8 mouse cellular contexts compared by ENCODE assay signal in the genomic region with DNA sequence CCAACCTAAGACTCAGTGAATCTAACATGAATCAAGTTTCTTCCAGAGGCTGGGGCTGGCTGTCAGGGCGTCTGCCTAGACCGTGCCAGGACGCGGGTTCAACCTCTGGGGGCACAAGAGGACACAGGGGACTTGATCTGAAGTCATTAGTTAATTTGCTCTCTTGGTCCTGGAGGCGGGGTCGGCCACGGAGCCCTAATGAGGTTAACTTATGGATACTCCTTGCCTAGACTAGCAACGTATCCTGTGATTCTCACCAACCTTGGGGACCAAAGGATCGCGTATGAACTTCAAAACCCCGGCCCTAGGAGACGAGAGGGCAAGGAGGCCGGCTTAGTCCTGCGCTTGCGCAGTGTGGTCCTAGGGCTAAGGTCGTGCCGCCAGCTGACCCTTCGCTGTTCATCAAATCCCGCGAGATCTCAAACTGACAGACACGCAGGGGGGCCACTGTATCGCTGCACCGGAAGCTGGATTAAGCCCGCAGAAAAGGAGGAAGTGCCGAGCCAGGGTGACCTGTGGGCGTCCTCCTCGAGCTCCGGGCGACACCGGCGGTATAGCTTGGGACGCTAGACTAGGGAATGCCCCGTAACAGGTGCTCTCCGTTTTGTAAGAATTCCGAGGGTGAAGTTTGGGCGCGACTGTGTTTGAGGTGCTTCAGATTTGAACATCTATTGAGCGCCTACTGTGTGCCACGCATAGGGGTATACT. TPM values are rescaled to one million over a fixed set of nuclear protein-coding genes. Genes with fewer than 3 reads are reported as not detected.
DNase-seq lines count a peak whose midpoint lies in the region; ATAC-seq and TF ChIP-seq lines count a peak whose summit lies in the region.

TSS of gene Ptgr2 (plus strand) at position 348 of the 708 bp plus-strand sequence.

- H3K4me1 ChIP-seq in bone marrow, adult 2 months (ENCODE audit: control insufficient read depth, insufficient read depth, low read length) = no peaks in the 10 kb centered on the region; the same call in 1 of the 2 replicates
- H3K4me1 ChIP-seq in embryonic facial prominence, embryonic 15.5 days = no peaks in the 10 kb centered on the region
- H3K4me1 ChIP-seq in limb, embryonic 14.5 days (ENCODE audit: control insufficient read depth, insufficient read depth, low read length) = peaks cover 9% of the 10 kb centered on the region
- H3K4me1 ChIP-seq in midbrain, postnatal 0 days (ENCODE audit: insufficient read depth, low read length) = 0 out of 2 replicates have a peak, but pooled peaks cover 5% of the 10 kb centered on the region

- no peaks in the 10 kb centered on the region for H3K36me3 ChIP-seq in embryonic facial prominence, embryonic 15.5 days
- H3K36me3 ChIP-seq in limb, embryonic 14.5 days (ENCODE audit: control insufficient read depth, insufficient read depth, low read length) = no peaks in the 10 kb centered on the region
- no peaks in the 10 kb centered on the region for H3K36me3 ChIP-seq in midbrain, postnatal 0 days (ENCODE audit: insufficient read depth, low read length)

- H3K9ac ChIP-seq in embryonic facial prominence, embryonic 15.5 days = peak within 1 kb of the TSS; percentile 35
- peak within 1 kb of the TSS; percentile 58 for H3K9ac ChIP-seq in limb, embryonic 14.5 days (ENCODE audit: low read depth, low read length, severe bottlenecking)
- H3K9ac ChIP-seq in midbrain, postnatal 0 days (replicated peaks; ENCODE audit: low read length, poor library complexity, severe bottlenecking) = peak within 1 kb of the TSS; percentile 65

- ATAC-seq in embryonic facial prominence, embryonic 15.5 days (ENCODE audit: insufficient number of reproducible peaks, low FRiP score, low TSS enrichment, low read depth) = peak; percentile 91
- ATAC-seq in limb, embryonic 14.5 days (ENCODE audit: low FRiP score, low read depth) = peak; percentile 89
- peak; percentile 95 for ATAC-seq in midbrain, postnatal 0 days (ENCODE audit: low FRiP score)

- no peaks in the 10 kb centered on the region for H3K27me3 ChIP-seq in embryonic facial prominence, embryonic 15.5 days
- H3K27me3 ChIP-seq in limb, embryonic 14.5 days (ENCODE audit: control insufficient read depth, insufficient read depth, low read length) = no peaks in the 10 kb centered on the region
- H3K27me3 ChIP-seq in midbrain, postnatal 0 days (ENCODE audit: insufficient read depth, low read length) = no peaks in the 10 kb centered on the region

- H3K27ac ChIP-seq in bone marrow, adult 2 months (ENCODE audit: control insufficient read depth, insufficient read depth, low read depth, low read length, poor library complexity) = peak within 1 kb of the TSS; percentile 79
- peak within 1 kb of the TSS; percentile 49 for H3K27ac ChIP-seq in embryonic facial prominence, embryonic 15.5 days (replicated peaks)
- H3K27ac ChIP-seq in limb, embryonic 14.5 days (replicated peaks; ENCODE audit: low read depth, low read length) = no peak within 1 kb of the TSS
- peak within 1 kb of the TSS; percentile 55; the same call in 1 of the 2 replicates for H3K27ac ChIP-seq in midbrain, postnatal 0 days (ENCODE audit: low read depth, low read length)

- under 1% methylated on average over 39 of the region's 39 CpGs for WGBS in bone marrow, adult 2 months
- under 1% methylated on average over 39 of the region's 39 CpGs for WGBS in embryonic facial prominence, embryonic 15.5 days
- 1% methylated on average over 39 of the region's 39 CpGs for WGBS in limb, embryonic 14.5 days
- WGBS in midbrain, postnatal 0 days = under 1% methylated on average over 39 of the region's 39 CpGs

- DNase-seq in 416B (ENCODE audit: low read depth) = peak; percentile 100
- DNase-seq in heart, adult 8-10 months (ENCODE audit: low spot score) = peak; percentile 95
- peak; percentile 98 for DNase-seq in kidney, adult 9 months
- peak; percentile 89 for DNase-seq in limb, embryonic 14.5 days (ENCODE audit: low spot score)
- peak; percentile 96 for DNase-seq in midbrain, postnatal 0 days (ENCODE audit: low spot score)
- DNase-seq in spleen, postnatal 14 days (ENCODE audit: low spot score in 2 of 2) = peak; percentile 82 to 88

- no peak for TF ChIP-seq CTCF in bone marrow, adult 2 months (IDR thresholded peaks at IDR 0.05; ENCODE audit: control insufficient read depth, insufficient read depth, low read length)
- peak; percentile 30 for TF ChIP-seq CTCF in midbrain, postnatal 0 days (IDR thresholded peaks at IDR 0.05)

- no peaks in the 10 kb centered on the region for H3K9me3 ChIP-seq in embryonic facial prominence, embryonic 15.5 days (replicated peaks)
- H3K9me3 ChIP-seq in limb, embryonic 14.5 days (ENCODE audit: control insufficient read depth, low read length) = no peaks in the 10 kb centered on the region
- H3K9me3 ChIP-seq in midbrain, postnatal 0 days (ENCODE audit: low read length) = no peaks in the 10 kb centered on the region

- peak; percentile 97 for TF ChIP-seq POLR2A in bone marrow, adult 2 months (IDR thresholded peaks at IDR 0.05; ENCODE audit: borderline replicate concordance, control insufficient read depth, low read depth, low read length)
- no peak for TF ChIP-seq POLR2A in limb, embryonic 14.5 days (IDR thresholded peaks at IDR 0.05; ENCODE audit: borderline replicate concordance, extremely low read depth, insufficient read depth, insufficient read length)

- peak within 1 kb of the TSS; percentile 67 for H3K4me2 ChIP-seq in embryonic facial prominence, embryonic 15.5 days (replicated peaks)
- peak within 1 kb of the TSS; percentile 73 for H3K4me2 ChIP-seq in limb, embryonic 14.5 days (replicated peaks; ENCODE audit: low read depth, low read length, severe bottlenecking)
- peak within 1 kb of the TSS; percentile 51 for H3K4me2 ChIP-seq in midbrain, postnatal 0 days (ENCODE audit: low read depth, low read length, poor library complexity, severe bottlenecking)

- peak within 1 kb of the TSS; percentile 74 for H3K4me3 ChIP-seq in bone marrow, adult 2 months (replicated peaks; ENCODE audit: control insufficient read depth, low read depth, low read length)
- H3K4me3 ChIP-seq in embryonic facial prominence, embryonic 15.5 days (replicated peaks) = peak within 1 kb of the TSS; percentile 59
- peak within 1 kb of the TSS; percentile 48 for H3K4me3 ChIP-seq in limb, embryonic 14.5 days (replicated peaks; ENCODE audit: low read length)
- peak within 1 kb of the TSS; percentile 58 for H3K4me3 ChIP-seq in midbrain, postnatal 0 days (ENCODE audit: low read depth, low read length)

RNA-seq across cellular contexts. Expression of gene Ptgr2, which starts in this region (rescaled TPM):
- 17.8 and 25.3 TPM in 2 replicates for polyA plus RNA-seq in bone marrow, adult 2 months (2011; ENCODE audit: insufficient read depth, insufficient read length, low replicate concordance, missing spikeins)
- 16.8 and 17.0 TPM in 2 replicates for polyA plus RNA-seq in embryonic facial prominence, embryonic 15.5 days (2015; fragmentation: Nextera tagmentation; extraction: Ambion mirVana)
- 100 to 1,000 TPM; 216 to 264 (median 243) TPM for total RNA-seq in heart, adult 8-10 months (2022)
- polyA plus RNA-seq in limb, embryonic 14.5 days (2012; rRNA removed) = 8.5 and 11.0 TPM in 2 replicates
- 13.8 and 15.2 TPM in 2 replicates for polyA plus RNA-seq in limb, embryonic 14.5 days (2014; fragmentation: Nextera tagmentation; extraction: Ambion mirVana)
- 13.6 and 16.5 TPM in 2 replicates for total RNA-seq in midbrain, postnatal 0 days (2014; rRNA removed)
- 18.8 and 19.6 TPM in 2 replicates for polyA plus RNA-seq in midbrain, postnatal 0 days (2015; fragmentation: Nextera tagmentation; extraction: Ambion mirVana)

Comparison
In these comparisons a context has a peak if more than half of its experiments do, and no peak if none do; other contexts are left out.
1. RNA of gene Ptgr2 (total RNA-seq): 216 to 264 TPM in heart, adult 8-10 months; 13.6 to 16.5 TPM in midbrain, postnatal 0 days; every median in the first group is over 10 times any median in the second.
2. Peak in every context shown above with its lines, with median percentiles within 50 percentile points of each other: DNase-seq, H3K4me3 ChIP-seq, ATAC-seq, H3K4me2 ChIP-seq and H3K9ac ChIP-seq.